Mouse (Mus musculus) E14TG2a.4 (cell line): Measurements from ENCODE around the gene Shank3.

Experiments used
- H3K27me3 ChIP-seq: 2 replicates; pipeline ENCODE4 v1.6.1; 2014; ENCODE audit warnings: low read length, control low read depth; ENCODE audit not compliant: insufficient read depth
- H3K36me3 ChIP-seq: 2 replicates; pipeline ENCODE4 v1.6.1; 2014; ENCODE audit warnings: low read length, control low read depth; ENCODE audit not compliant: insufficient read depth
- H3K4me1 ChIP-seq: replicated peaks from 2 replicates; pipeline ENCODE4 v1.6.1; 2014; ENCODE audit warnings: low read depth, low read length, control low read depth
- H3K4me3 ChIP-seq: replicated peaks from 2 replicates; pipeline ENCODE4 v1.5.1; 2014; ENCODE audit warnings: mild to moderate bottlenecking, low read length
- H3K9me3 ChIP-seq: 2 replicates; pipeline ENCODE4 v1.6.1; 2014; ENCODE audit warnings: low read length, control low read depth
- CTCF ChIP-seq: conservative IDR thresholded peaks from 2 replicates; pipeline ENCODE4 v1.5.1; 2014; ENCODE audit warnings: low read length
- NANOG ChIP-seq: IDR thresholded peaks from 2 replicates; pipeline ENCODE4 v1.6.1; 2014; ENCODE audit warnings: borderline replicate concordance, low read length, mixed read lengths
- POU5F1 ChIP-seq: IDR thresholded peaks from 2 replicates; pipeline ENCODE4 v1.6.1; 2014; ENCODE audit warnings: low read length, borderline replicate concordance

The Shank3 gene

DNA sequence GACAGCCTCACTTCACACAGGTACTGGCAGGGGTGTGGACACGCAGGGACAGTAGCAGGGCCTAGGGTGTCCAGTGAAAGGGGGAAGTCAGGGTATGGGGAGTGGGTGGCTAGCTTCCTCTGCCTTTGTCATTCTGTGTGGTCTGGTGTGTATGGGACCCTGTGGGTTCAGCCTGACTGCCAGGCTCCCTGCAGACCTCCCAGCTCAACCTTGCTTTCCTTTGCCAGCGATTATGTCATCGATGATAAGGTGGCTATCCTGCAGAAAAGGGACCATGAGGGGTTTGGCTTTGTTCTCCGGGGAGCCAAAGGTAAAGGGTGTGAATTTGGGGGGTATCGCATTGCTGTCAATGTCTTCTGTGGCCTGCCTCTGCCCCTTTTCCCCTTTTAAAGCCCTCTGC lies 32.0 kb downstream of the Shank3 start:
- Histone ChIP-seq H3K9me3 (no peaks in the 10 kb centered on the region), H3K4me3 (no peak overlapping the region), H3K27me3 (peaks cover 33% of the 10 kb centered on the region), H3K36me3 (no peaks in the 10 kb centered on the region), H3K4me1 (peaks cover 34% of the 10 kb centered on the region)
- TF ChIP-seq NANOG (no peak), CTCF (no peak), POU5F1 (no peak)

DNA sequence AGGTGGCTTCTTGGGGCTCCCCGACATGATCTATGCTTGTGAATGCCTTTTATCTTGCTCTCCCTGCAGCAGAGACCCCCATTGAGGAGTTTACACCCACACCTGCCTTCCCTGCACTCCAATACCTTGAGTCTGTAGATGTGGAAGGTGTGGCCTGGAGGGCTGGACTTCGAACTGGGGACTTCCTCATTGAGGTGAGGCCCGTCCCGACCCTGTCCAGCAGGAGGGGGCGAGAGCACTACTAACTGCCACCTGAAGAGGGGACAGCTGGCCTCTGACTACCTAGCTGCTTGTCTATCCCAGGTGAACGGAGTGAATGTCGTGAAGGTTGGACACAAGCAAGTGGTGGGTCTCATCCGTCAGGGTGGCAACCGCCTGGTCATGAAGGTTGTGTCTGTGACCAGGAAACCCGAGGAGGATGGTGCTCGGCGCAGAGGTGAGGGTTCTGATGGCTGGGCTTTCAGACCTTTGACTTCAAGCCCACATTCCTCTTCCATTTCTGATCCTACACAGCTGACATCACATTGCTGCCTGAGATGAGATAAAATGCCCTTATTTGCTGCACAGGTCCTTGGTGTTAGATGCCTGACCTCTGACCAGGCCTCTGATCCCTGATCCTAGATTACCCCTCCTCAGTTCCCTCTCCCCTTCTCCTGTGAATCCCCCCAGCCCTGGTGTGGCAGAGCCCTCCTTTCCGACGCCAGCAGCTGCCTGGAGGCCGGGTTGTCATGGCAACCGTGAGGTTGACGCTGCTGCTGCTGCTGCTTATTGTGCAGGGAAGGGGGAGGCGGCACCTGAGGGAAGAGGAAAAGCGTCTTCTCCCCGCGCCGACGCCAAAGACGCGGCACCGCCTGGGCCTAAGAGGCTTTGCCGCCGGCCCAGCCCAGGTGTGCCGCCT lies 32.9 kb downstream of the Shank3 start:
- H3K9me3 ChIP-seq = no peaks in the 10 kb centered on the region
- peak overlapping the region; percentile 75 for H3K4me3 ChIP-seq
- no peaks in the 10 kb centered on the region for H3K36me3 ChIP-seq
- TF ChIP-seq CTCF (no peak), POU5F1 (no peak), NANOG (no peak)
- peaks cover 29% of the 10 kb centered on the region for H3K27me3 ChIP-seq
- peaks cover 33% of the 10 kb centered on the region for H3K4me1 ChIP-seq

DNA sequence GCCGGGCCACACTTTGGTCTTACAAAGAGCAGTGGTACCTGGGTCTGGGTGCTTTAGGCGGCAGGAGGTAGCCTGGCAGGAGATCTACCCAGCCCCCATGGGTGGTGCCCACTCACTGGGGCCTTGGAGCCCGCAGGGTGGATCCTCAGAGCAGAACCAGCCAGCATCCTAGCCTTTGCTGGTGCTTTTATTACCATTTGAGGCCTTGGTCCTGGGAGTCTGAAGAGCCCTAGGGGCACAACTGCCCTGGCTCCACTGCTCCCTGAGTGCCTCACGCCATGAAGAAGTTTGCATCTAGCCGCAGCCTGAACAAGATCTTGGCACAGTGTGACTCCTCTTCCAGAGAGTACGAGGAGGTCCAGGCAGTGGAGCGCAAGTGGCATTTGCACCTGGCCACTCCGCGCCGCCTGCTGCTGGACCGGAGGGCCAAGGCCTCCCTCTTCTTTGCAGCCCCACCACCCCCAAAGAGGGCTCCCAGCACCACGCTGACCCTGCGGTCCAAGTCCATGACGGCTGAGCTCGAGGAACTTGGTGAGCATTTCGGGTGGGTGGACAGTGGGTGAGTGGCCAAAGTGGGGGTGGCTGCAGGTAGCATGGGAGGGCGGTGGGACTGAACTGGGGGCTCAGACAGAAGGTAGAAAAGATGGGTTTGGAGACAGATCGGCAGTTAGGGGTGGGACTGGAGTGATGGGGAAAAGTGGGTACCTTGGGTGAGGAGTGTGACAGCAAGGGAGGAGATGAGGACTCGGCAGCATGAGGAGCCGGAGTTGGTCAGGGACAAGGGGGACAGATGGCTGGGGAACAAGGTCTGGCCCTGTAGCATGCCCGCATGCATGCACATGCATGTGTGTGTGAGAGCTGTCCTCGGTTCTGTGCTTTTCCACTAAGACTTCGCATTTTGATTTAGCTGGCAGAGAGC lies 33.8 kb downstream of the Shank3 start:
- TF ChIP-seq NANOG (no peak), POU5F1 (no peak), CTCF (no peak)
- H3K36me3 ChIP-seq = no peaks in the 10 kb centered on the region
- peaks cover 27% of the 10 kb centered on the region for H3K27me3 ChIP-seq
- H3K4me3 ChIP-seq = peak overlapping the region; percentile 75
- peaks cover 24% of the 10 kb centered on the region for H3K4me1 ChIP-seq
- H3K9me3 ChIP-seq = no peaks in the 10 kb centered on the region

DNA sequence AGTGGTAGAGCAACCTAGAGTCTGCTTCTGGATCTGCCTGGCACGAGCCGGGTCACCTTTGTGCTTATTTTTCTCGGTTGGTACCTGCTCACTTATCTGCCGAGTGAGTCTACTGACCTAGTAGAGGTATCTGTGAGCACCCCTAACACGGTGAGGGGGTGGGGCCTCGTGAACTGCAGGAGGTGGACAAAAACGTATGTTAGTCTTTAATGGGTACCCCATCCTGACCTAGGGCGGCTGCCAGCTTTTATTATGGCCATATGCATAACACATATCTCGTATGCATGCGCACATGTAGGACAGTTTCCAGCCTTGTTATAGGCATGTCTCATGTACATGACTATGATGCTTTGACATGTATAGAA lies 34.4 kb downstream of the Shank3 start:
- Histone ChIP-seq H3K4me1 (peaks cover 20% of the 10 kb centered on the region), H3K9me3 (no peaks in the 10 kb centered on the region), H3K36me3 (no peaks in the 10 kb centered on the region), H3K4me3 (no peak overlapping the region), H3K27me3 (peaks cover 33% of the 10 kb centered on the region)
- TF ChIP-seq POU5F1 = no peak
- TF ChIP-seq NANOG = no peak
- TF ChIP-seq CTCF = no peak

DNA sequence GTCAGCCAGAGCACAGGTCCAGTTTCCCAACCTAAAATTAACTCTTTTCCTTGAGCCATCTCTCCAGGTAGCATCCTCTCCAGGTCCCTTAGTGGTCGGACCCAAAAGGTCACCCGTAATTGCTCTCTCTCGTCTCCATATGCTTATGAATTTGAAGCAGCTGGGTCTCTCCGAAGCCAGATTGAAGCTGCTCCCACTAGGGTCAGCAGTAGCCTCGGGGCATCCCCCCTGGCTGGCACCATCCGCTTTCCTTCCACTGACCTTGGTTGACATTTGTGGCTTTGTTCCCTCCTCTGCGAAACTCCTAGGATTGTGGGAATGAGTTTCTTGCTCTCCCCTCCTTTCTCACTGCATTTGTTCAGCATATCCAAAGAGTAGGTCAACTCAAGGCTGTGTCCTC lies 44.7 kb downstream of the Shank3 start:
- peaks cover 12% of the 10 kb centered on the region; the same call in 1 of the 2 replicates for H3K36me3 ChIP-seq
- peaks cover 41% of the 10 kb centered on the region for H3K27me3 ChIP-seq
- H3K9me3 ChIP-seq = peaks cover 44% of the 10 kb centered on the region
- peaks cover 15% of the 10 kb centered on the region for H3K4me1 ChIP-seq
- TF ChIP-seq POU5F1 = no peak
- no peak for TF ChIP-seq CTCF
- TF ChIP-seq NANOG = no peak
- no peak overlapping the region for H3K4me3 ChIP-seq

DNA sequence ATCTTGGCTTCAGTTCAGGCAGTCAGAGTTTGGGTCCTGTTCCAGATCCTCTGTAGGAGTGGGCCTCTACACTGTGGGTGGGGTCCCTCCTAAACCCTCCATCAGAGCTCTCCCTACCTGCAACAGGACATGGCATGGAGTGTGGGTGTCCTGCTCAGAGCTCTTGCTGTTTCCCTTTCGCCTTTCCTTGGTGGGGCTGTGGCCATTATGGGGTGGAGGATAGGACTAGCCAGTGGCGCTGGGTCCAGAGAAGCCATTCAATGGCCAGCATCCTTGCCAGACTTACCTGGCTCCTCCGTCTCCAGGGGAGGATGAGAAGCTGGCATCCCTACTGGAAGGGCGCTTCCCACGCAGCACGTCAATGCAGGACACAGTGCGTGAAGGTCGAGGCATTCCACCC lies 47.9 kb downstream of the Shank3 start:
- Histone ChIP-seq H3K9me3 (peaks cover 24% of the 10 kb centered on the region), H3K27me3 (peaks cover 62% of the 10 kb centered on the region), H3K36me3 (peaks cover 22% of the 10 kb centered on the region), H3K4me1 (peaks cover 21% of the 10 kb centered on the region), H3K4me3 (peak overlapping the region; percentile 81)
- TF ChIP-seq POU5F1 (no peak), NANOG (no peak), CTCF (no peak)

DNA sequence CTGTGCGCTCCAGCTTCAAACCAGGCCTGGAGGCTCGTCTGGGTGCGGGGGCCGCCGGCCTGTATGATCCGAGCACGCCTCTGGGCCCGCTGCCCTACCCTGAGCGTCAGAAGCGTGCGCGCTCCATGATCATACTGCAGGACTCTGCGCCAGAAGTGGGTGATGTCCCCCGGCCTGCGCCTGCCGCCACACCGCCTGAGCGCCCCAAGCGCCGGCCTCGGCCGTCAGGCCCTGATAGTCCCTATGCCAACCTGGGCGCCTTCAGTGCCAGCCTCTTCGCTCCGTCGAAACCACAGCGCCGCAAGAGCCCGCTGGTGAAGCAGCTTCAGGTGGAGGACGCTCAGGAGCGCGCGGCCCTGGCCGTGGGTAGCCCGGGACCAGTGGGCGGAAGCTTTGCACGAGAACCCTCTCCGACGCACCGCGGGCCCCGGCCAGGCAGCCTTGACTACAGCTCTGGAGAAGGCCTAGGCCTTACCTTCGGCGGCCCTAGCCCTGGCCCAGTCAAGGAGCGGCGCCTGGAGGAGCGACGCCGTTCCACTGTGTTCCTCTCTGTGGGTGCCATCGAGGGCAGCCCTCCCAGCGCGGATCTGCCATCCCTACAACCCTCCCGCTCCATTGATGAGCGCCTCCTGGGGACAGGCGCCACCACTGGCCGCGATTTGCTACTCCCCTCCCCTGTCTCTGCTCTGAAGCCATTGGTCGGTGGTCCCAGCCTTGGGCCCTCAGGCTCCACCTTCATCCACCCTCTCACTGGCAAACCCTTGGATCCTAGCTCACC lies 48.6 kb downstream of the Shank3 start:
- H3K9me3 ChIP-seq = peaks cover 17% of the 10 kb centered on the region
- H3K4me3 ChIP-seq = peak overlapping the region; percentile 81
- TF ChIP-seq CTCF (peak; percentile 12; the same call in 1 of the 2 replicates), POU5F1 (no peak), NANOG (no peak)

DNA sequence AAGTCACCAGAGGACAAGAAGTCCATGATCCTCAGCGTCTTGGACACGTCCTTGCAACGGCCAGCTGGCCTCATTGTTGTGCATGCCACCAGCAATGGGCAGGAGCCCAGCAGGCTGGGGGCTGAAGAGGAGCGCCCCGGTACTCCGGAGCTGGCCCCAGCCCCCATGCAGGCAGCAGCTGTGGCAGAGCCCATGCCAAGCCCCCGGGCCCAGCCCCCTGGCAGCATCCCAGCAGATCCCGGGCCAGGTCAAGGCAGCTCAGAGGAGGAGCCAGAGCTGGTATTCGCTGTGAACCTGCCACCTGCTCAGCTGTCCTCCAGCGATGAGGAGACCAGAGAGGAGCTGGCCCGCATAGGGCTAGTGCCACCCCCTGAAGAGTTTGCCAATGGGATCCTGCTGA lies 49.4 kb downstream of the Shank3 start:
- TF ChIP-seq CTCF (no peak), NANOG (no peak)
- H3K36me3 ChIP-seq = peaks cover 15% of the 10 kb centered on the region
- peaks cover 21% of the 10 kb centered on the region for H3K4me1 ChIP-seq

More for the DNA sequence above, 48.6 kb downstream of the Shank3 start:
- Histone ChIP-seq H3K4me1 (peaks cover 21% of the 10 kb centered on the region), H3K36me3 (peaks cover 23% of the 10 kb centered on the region), H3K27me3 (peaks cover 62% of the 10 kb centered on the region)

More for the DNA sequence above, 49.4 kb downstream of the Shank3 start:
- Histone ChIP-seq H3K9me3 (peaks cover 9% of the 10 kb centered on the region), H3K27me3 (peaks cover 62% of the 10 kb centered on the region), H3K4me3 (peak overlapping the region; percentile 81)
